Mouse (Mus musculus): ENCODE data around the gene Kcnf1. TPM values are rescaled to one million over a fixed set of nuclear protein-coding genes. Genes with fewer than 3 reads are reported as not detected.

Gene Kcnf1
- 0.50 and 0.55 TPM in 2 replicates for polyA plus RNA-seq (2016; fragmentation: Nextera tagmentation; extraction: Ambion mirVana)

DNA sequence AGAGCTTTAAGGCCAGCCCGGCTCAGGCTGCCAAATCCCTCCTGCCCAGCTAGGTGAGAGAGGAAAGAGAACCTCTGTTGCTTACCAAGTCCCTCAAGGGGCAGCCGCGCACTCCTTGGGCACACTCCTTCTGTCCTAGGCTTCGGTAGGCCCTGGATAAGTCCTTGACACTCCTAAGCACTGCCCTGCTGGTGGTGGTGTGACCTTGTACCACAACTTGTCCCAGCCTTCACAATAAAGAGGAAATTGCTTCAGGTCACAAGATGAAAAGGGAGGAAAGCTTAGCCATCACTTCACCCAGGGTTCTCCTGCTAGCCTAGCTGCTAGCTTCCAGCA, at the start of gene Kcnf1:
TSS of gene Kcnf1 (minus strand) at position 132 of the 336 bp plus-strand sequence.
- H3K27me3 ChIP-seq (replicated peaks): peaks cover 30% of the 10 kb centered on the region
- ATAC-seq (ENCODE audit: insufficient number of reproducible peaks, low FRiP score): no peak
- peak within 1 kb of the TSS; percentile 57 for H3K4me3 ChIP-seq
- 26% methylated on average over 4 of the region's 4 CpGs for WGBS
- no peaks in the 10 kb centered on the region for H3K9me3 ChIP-seq (replicated peaks)
- H3K36me3 ChIP-seq: no peaks in the 10 kb centered on the region
- peak within 1 kb of the TSS; percentile 63 for H3K9ac ChIP-seq
- H3K4me2 ChIP-seq: peak within 1 kb of the TSS; percentile 96
- H3K27ac ChIP-seq (ENCODE audit: poor library complexity, severe bottlenecking): no peak within 1 kb of the TSS
- H3K4me1 ChIP-seq (replicated peaks): peaks cover 22% of the 10 kb centered on the region

DNA sequence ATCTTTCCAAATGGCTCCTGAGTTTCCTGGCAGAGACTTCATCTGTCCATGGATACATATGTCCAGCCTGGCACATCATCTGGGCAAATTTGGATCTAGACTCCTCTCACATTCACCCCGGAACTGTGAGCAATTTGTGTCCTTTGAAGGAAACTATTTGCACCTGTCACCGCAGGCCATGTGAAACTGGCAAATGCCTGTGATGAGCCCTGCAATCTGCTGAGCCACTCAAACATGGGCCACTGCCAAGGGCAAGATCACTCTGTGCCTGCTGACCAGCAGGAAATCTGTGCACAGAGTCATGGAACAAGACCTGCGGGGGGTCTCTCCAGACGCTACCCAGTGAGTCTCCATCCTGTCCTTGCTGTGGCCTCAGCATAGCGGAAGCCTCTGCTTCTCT, 48.3 kb upstream of the Kcnf1 start:
- ATAC-seq (ENCODE audit: insufficient number of reproducible peaks, low FRiP score): no peak
- Histone ChIP-seq H3K27ac (ENCODE audit: poor library complexity, severe bottlenecking) (no peak overlapping the region), H3K4me1 (replicated peaks) (no peaks in the 10 kb centered on the region), H3K9me3 (replicated peaks) (no peaks in the 10 kb centered on the region), H3K9ac (no peak overlapping the region), H3K4me2 (no peak overlapping the region), H3K27me3 (replicated peaks) (no peaks in the 10 kb centered on the region), H3K4me3 (no peak overlapping the region), H3K36me3 (no peaks in the 10 kb centered on the region)
- 77% methylated on average over 5 of the region's 5 CpGs for WGBS

DNA sequence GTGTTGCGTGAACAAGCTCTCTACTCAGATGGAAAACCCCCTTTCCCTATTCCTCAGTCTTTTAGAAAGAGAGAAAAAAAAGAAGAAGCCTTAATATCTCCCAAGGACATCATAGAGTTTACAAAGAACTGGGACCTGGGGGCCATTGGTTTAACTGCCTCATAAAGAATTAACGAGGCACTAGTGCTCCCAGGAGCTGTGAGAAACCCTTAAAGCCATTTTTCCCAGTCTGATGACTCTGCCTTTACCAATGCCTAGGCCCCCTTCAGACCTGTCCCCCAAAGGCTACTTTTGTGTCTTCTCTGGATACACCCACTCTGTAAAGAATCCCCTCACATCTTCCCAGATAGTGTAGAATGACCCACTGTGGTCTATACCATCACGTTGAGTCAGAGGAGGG, 46.4 kb upstream of the Kcnf1 start:
- no peak for ATAC-seq (ENCODE audit: insufficient number of reproducible peaks, low FRiP score)
- WGBS: 74% methylated on average over 3 of the region's 3 CpGs
- H3K4me3 ChIP-seq: no peak overlapping the region
- H3K9me3 ChIP-seq (replicated peaks): no peaks in the 10 kb centered on the region
- H3K27ac ChIP-seq (ENCODE audit: poor library complexity, severe bottlenecking): no peak overlapping the region
- H3K4me2 ChIP-seq: no peak overlapping the region
- H3K36me3 ChIP-seq: no peaks in the 10 kb centered on the region
- no peaks in the 10 kb centered on the region for H3K27me3 ChIP-seq (replicated peaks)
- no peaks in the 10 kb centered on the region for H3K4me1 ChIP-seq (replicated peaks)
- no peak overlapping the region for H3K9ac ChIP-seq

DNA sequence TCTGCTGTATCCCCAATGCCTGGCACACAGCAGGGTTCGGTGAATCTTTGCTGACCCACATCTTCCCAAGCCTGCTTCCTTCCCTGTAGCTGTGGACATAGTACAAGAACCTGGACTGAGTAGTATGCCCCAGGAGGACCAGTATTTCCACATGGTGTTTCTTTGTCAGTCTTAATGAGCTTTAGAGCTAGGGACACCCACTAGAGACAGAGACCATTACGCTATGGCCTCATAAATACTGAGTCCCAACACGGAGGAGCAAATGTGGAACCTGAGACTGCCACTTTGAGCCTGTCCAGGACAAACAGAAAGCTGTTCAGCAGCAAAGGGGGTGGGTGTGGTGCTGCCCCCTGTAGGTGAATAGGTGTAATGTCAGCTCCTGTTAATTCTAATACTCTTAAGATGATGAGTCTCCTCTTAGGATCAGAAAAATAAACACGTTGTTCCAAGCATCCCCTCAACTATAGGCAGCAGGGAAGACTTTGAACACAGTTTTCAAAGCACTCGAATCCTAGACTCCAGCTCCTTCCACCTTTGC, 45.3 kb upstream of the Kcnf1 start:
- H3K9me3 ChIP-seq (replicated peaks): no peaks in the 10 kb centered on the region
- H3K9ac ChIP-seq: no peak overlapping the region
- H3K36me3 ChIP-seq: no peaks in the 10 kb centered on the region
- no peak overlapping the region for H3K4me3 ChIP-seq
- no peaks in the 10 kb centered on the region for H3K27me3 ChIP-seq (replicated peaks)
- no peak for ATAC-seq (ENCODE audit: insufficient number of reproducible peaks, low FRiP score)
- no peaks in the 10 kb centered on the region for H3K4me1 ChIP-seq (replicated peaks)
- H3K4me2 ChIP-seq: no peak overlapping the region
- WGBS: 43% methylated on average over 5 of the region's 5 CpGs
- H3K27ac ChIP-seq (ENCODE audit: poor library complexity, severe bottlenecking): no peak overlapping the region

DNA sequence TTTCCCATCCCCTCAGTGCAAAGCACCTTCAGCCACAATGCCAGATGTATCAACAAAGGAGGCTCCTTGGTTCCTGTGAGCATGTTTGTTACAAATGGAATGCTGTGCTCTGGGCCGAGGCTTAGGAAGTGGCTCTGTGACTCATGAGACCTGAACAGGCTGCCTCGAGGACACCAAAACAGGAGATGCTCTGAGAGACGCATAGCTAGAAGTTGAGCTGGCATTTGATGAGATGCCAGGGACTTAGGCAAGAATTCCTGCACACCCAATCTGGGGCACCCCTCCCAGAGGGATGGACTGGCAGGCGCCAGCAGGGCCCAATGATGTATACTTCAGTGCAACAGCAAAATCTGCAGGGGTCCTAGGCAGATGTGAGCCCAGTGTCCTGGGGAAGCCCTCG, 43.9 kb upstream of the Kcnf1 start:
- Histone ChIP-seq H3K27me3 (replicated peaks) (no peaks in the 10 kb centered on the region), H3K27ac (ENCODE audit: poor library complexity, severe bottlenecking) (no peak overlapping the region)
- no peak for ATAC-seq (ENCODE audit: insufficient number of reproducible peaks, low FRiP score)

DNA sequence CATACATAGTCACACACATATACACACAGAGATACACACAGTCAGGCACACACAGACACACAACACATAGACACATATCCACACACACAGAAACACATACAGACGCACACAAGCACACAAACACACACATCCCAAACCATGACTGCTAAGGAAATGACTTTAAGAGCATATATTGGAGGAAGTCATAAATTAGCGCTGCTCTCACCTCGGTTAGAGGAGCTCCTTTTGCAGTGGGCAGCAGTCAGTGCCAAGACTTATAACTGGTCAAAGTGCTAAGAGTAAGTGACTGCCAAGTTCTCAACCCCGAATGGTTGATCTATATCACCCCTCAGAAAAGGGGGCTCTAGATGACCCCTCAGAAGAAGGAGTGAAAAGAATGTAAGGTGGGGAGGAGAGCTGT, 42.4 kb upstream of the Kcnf1 start:
- Histone ChIP-seq H3K4me1 (replicated peaks) (no peaks in the 10 kb centered on the region), H3K9me3 (replicated peaks) (no peaks in the 10 kb centered on the region; the same call in 1 of the 2 replicates), H3K27ac (ENCODE audit: poor library complexity, severe bottlenecking) (no peak overlapping the region), H3K9ac (no peak overlapping the region), H3K36me3 (no peaks in the 10 kb centered on the region), H3K4me3 (no peak overlapping the region), H3K4me2 (no peak overlapping the region), H3K27me3 (replicated peaks) (no peaks in the 10 kb centered on the region)
- WGBS: 70% methylated on average over 4 of the region's 4 CpGs
- ATAC-seq (ENCODE audit: insufficient number of reproducible peaks, low FRiP score): no peak

More for the DNA sequence above, 43.9 kb upstream of the Kcnf1 start:
- Histone ChIP-seq H3K4me1 (replicated peaks) (no peaks in the 10 kb centered on the region), H3K4me3 (no peak overlapping the region), H3K4me2 (no peak overlapping the region), H3K36me3 (no peaks in the 10 kb centered on the region), H3K9ac (no peak overlapping the region), H3K9me3 (replicated peaks) (no peaks in the 10 kb centered on the region)
- WGBS: 56% methylated on average over 5 of the region's 5 CpGs

DNA sequence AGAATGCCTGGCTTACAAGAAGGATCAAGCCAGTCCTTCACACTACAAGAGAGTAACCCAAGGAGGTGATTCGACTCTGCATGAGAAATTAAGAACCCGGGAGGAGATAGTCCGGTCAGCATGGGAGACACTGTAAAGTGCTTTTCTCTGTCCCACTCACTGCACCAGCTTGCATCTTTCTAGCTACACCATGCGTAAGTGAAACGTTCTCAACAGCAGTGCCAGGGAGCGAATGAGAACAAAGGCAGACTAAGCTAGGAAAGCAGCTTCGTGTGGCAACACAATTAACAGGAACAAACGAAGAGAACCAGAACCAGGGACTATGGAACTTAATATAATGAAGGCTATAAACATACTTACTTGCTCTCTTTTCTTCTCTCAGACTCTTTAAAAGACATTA, 41.7 kb upstream of the Kcnf1 start:
- Histone ChIP-seq H3K4me2 (no peak overlapping the region), H3K9ac (no peak overlapping the region), H3K4me3 (no peak overlapping the region), H3K9me3 (replicated peaks) (no peaks in the 10 kb centered on the region; the same call in none of the 2 replicates), H3K36me3 (no peaks in the 10 kb centered on the region), H3K27ac (ENCODE audit: poor library complexity, severe bottlenecking) (no peak overlapping the region), H3K4me1 (replicated peaks) (no peaks in the 10 kb centered on the region), H3K27me3 (replicated peaks) (no peaks in the 10 kb centered on the region)
- no peak for ATAC-seq (ENCODE audit: insufficient number of reproducible peaks, low FRiP score)
- WGBS: 58% methylated on average over 8 of the region's 8 CpGs

DNA sequence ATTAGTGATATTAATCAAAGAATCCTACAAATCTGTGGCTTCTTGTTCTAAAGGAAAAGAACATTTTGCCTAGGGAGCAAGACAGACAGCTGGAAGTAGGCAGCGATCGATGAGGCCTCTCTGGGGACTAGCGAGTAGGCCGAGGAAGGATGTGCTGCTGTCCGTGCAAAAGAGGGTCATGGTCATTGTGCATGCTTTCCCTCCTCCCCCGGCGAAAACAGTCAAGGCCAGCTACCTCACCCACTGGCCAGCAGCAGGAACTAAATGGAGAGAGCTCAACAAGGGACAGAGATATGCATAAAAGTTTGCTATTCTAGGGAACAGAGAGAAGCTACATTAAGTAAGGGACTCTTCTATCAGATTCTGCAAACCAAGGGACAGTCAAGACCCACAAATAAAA, 39.1 kb upstream of the Kcnf1 start:
- H3K36me3 ChIP-seq: no peaks in the 10 kb centered on the region
- WGBS: 88% methylated on average over 7 of the region's 7 CpGs

DNA sequence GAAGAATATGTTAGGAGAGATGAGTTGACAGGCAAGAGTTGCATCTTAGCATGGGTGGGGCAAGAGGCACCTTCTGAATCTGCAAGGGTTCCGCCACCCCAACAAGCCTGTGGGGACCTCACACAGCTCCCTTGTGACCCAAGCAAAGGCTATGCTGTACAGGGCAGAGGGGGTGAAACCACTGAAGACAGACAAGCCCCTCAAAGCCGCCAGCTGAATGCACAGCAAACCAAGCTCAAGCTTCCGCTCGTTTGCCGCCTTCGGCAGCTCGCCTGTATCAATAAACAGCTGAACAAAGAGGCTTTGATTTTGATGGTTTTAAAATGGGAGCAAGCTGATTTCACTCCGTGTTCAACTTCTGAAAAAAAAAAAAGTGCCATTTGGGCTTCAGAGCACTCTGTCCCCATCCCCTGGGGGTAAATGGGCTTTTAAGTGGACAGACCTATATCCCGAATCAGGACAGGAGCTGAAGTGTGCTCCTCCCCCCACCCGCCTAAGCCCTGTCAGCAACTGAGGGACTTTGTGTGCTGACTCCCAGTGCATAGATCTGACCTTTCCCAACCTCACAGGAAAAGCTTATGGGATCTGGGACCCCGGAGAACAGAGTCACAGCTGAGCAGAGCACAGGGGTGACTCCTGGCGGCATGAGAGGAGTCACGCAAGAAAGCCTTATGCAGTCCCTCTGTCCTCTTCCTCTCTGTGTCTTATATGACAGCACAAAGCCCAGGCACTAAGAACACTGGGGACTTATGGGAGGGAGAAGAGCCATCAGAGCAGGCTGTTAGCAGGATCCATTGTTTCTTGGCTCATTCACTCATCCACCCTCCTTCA, 26.0 kb upstream of the Kcnf1 start:
- WGBS: 52% methylated on average over 13 of the region's 13 CpGs
- H3K27ac ChIP-seq (ENCODE audit: poor library complexity, severe bottlenecking): no peak overlapping the region
- ATAC-seq (ENCODE audit: insufficient number of reproducible peaks, low FRiP score): no peak

More for the DNA sequence above, 39.1 kb upstream of the Kcnf1 start:
- no peaks in the 10 kb centered on the region; the same call in 1 of the 2 replicates for H3K27me3 ChIP-seq (replicated peaks)
- no peak overlapping the region for H3K4me3 ChIP-seq
- ATAC-seq (ENCODE audit: insufficient number of reproducible peaks, low FRiP score): no peak
- no peak overlapping the region for H3K4me2 ChIP-seq
- H3K27ac ChIP-seq (ENCODE audit: poor library complexity, severe bottlenecking): no peak overlapping the region
- H3K4me1 ChIP-seq (replicated peaks): no peaks in the 10 kb centered on the region
- H3K9me3 ChIP-seq (replicated peaks): no peaks in the 10 kb centered on the region; the same call in none of the 2 replicates
- no peak overlapping the region for H3K9ac ChIP-seq

DNA sequence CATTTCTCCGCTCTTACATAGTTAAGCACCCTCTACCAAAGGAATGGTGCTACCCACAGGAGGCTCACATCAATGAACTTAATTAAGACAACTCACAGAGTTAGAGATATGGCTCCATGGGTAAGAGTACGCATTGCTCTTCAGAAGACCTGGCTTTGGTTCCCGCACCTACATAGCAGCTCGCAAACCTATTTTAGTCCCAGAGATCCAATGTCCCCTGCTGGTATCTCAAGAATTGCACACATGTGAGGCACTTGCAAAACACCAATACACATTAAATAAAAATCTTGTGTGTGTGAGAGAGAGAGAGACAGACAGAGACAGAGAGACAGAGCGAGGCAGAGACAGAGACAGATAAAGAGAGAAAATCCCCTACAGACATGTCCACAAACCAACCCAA, 21.9 kb upstream of the Kcnf1 start:
- Histone ChIP-seq H3K4me2 (no peak overlapping the region), H3K4me1 (replicated peaks) (no peaks in the 10 kb centered on the region), H3K36me3 (no peaks in the 10 kb centered on the region), H3K4me3 (no peak overlapping the region), H3K9ac (no peak overlapping the region), H3K9me3 (replicated peaks) (no peaks in the 10 kb centered on the region), H3K27me3 (replicated peaks) (no peaks in the 10 kb centered on the region), H3K27ac (ENCODE audit: poor library complexity, severe bottlenecking) (no peak overlapping the region)
- ATAC-seq (ENCODE audit: insufficient number of reproducible peaks, low FRiP score): no peak
- WGBS: 88% methylated on average over 5 of the region's 5 CpGs

More for the DNA sequence above, 26.0 kb upstream of the Kcnf1 start:
- Histone ChIP-seq H3K27me3 (replicated peaks) (no peaks in the 10 kb centered on the region), H3K4me1 (replicated peaks) (no peaks in the 10 kb centered on the region), H3K4me2 (no peak overlapping the region), H3K4me3 (no peak overlapping the region), H3K36me3 (no peaks in the 10 kb centered on the region), H3K9ac (no peak overlapping the region), H3K9me3 (replicated peaks) (peaks cover 4% of the 10 kb centered on the region; the same call in 1 of the 2 replicates)

DNA sequence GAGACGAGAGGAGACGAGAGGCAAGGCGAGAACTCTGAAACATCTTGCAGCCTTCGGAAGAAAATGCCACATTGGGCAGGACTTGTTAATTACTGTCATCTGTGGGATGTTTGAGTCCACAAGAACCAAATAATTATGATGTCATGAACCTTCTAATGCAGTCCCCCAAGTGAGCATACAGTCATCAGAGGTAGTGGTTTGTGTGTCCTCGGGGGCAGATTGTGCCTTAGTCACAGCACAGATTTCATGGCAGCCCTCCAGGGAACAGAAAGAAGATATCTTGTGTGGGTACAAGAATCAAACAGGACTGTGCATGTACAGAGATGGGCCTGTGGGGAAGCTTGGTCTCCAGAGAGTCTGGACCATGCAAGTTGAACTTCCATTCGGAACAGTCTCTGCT, 17.5 kb upstream of the Kcnf1 start:
- no peak for ATAC-seq (ENCODE audit: insufficient number of reproducible peaks, low FRiP score)
- Histone ChIP-seq H3K36me3 (no peaks in the 10 kb centered on the region), H3K27me3 (replicated peaks) (no peaks in the 10 kb centered on the region), H3K4me1 (replicated peaks) (no peaks in the 10 kb centered on the region), H3K9ac (no peak overlapping the region), H3K9me3 (replicated peaks) (no peaks in the 10 kb centered on the region), H3K4me3 (no peak overlapping the region), H3K27ac (ENCODE audit: poor library complexity, severe bottlenecking) (no peak overlapping the region), H3K4me2 (no peak overlapping the region)
- 93% methylated on average over 6 of the region's 6 CpGs for WGBS
